Mouse (Mus musculus) cerebellum, postnatal 14 days (tissue): ENCODE measurements around the gene Ptchd4.
A peak's percentile ranks its signal among the peaks of the same experiment; 100 is the strongest.

Source experiments
- DNase-seq, 2 experiments: peaks; one replicate each; pipeline ENCODE4 v3.0.0; 2021; ENCODE audit warnings: mixed read lengths in 2 of 2

Gene Ptchd4

GRCm38 (mm10) chr17:42430380-42430779, 114.6 kb downstream of the Ptchd4 start:
- DNase-seq, result no peak

DNA sequence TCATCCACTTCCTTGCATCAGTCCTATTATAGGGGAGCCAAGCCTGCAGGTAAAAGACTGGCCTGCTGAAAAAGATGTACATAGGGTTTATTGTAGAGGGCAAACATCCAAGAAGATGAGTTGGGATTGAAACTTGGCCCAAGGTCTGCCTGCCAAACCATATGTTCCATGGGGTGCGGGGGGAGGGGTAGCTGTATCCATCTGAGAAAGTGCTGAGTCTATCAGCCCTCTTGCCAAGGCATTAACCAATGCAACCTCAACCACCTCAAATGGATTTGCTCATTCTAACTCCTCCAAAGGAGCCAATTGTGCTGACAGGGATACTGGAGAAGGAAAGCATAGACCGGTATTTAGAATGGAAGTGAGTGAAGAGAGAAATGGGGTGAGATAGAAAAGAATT, 136.5 kb downstream of the Ptchd4 start:
- peak; percentile 66 to 74 for DNase-seq

GRCm38 (mm10) chr17:42456441-42456840, 140.7 kb downstream of the Ptchd4 start:
- peak; percentile 3 to 39 for DNase-seq

DNA sequence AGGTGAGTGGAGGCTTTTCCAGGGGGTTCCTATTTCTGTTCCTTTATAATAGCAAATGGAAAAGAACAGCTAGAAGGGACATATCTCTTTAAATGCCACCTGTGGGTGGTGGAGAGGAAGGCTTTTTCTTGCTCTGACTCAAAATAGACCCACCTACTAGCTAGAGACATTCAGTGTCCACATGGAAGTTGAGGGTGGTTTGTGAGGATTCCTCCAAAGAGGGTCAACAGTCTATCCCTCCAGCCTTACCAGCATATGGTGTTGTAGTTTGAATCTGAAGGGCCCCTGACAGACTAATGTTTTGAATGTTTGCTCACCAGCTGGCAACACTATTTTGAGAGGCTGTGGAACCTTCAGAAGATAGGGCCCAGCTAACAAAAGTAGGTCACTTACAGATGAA, 147.0 kb downstream of the Ptchd4 start:
- DNase-seq, result no peak

- DNase-seq, result peak in 1 of 2 experiments; percentile 28
Measured at GRCm38 (mm10) chr17:42480173-42480991, 164.6 kb downstream of the Ptchd4 start.

DNA sequence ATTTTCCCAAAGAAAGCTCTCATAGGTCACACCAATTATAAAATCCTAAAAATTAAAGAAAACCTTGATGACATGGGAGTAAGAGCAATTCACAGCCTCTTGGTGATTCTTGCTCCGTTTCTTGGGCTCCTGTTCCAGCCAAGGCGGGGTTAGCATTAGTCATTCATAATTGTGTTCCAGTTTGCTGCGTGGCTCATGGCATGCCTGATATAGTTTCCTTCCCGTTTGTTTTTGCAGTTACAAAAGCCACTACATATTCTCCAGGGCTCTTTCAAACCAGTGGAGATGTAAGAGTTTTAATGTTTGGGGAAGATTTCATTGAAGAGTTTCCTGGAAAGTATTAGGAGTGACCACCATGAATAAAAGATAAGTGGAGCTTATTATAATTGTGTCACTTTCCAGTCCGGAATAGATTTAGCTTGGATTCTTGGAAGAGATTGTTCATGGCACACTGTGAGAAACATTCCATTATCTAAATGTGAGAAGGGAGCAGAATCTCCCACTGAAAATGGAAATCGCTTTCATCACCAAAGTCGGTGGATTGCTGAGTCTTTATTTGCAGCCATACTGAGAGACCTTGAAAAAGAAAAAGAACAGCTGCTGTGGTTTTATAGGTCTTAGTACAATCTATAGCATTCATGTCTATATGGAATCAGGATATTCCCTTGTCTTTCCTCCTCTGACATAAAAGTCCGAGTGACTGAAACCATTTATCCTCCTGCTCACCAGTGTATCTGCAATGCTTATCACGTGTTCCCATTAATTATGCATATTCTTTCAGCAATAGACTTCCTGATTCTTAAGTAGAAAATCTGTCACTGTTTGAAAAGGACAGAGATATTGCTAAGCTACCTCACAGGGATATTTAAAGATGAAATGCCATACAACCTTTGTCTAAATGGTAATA, 193.9 kb downstream of the Ptchd4 start:
- no peak for DNase-seq

- DNase-seq, result no peak
Measured at GRCm38 (mm10) chr17:42530147-42530546, 214.4 kb downstream of the Ptchd4 start.

- DNase-seq, result peak in 1 of 2 experiments; percentile 23
Measured at GRCm38 (mm10) chr17:42549578-42549977, 233.8 kb downstream of the Ptchd4 start.
